Mouse (Mus musculus) kidney, postnatal 10 days (tissue): ENCODE measurements around the gene Pde7b.

ENCODE experiments used
- DNase-seq: peaks from one replicate; pipeline ENCODE4 v3.0.0; 2021; ENCODE audit warnings: mixed read lengths

The Pde7b gene

GRCm38 (mm10) chr10:20632256-20633084 lies 92.4 kb downstream of the Pde7b start:
- no peak for DNase-seq

- peak; percentile 40 for DNase-seq
These were observed 94.8 kb downstream of the Pde7b start for GRCm38 (mm10) chr10:20630122-20630521.

GRCm38 (mm10) chr10:20625702-20626375 lies 99.0 kb downstream of the Pde7b start:
- no peak for DNase-seq

GRCm38 (mm10) chr10:20621661-20622454 lies 103.0 kb downstream of the Pde7b start:
- peak; percentile 33 for DNase-seq

GRCm38 (mm10) chr10:20606007-20606406 lies 118.9 kb downstream of the Pde7b start:
- no peak for DNase-seq

- no peak for DNase-seq
These were observed 129.6 kb downstream of the Pde7b start for GRCm38 (mm10) chr10:20595107-20595810.

- DNase-seq: no peak
These were observed 130.9 kb downstream of the Pde7b start for GRCm38 (mm10) chr10:20594015-20594414.

- DNase-seq: no peak
These were observed 134.8 kb downstream of the Pde7b start for GRCm38 (mm10) chr10:20590100-20590499.

GRCm38 (mm10) chr10:20585959-20586358 lies 138.9 kb downstream of the Pde7b start:
- no peak for DNase-seq

GRCm38 (mm10) chr10:20575002-20575401 lies 149.9 kb downstream of the Pde7b start:
- no peak for DNase-seq

GRCm38 (mm10) chr10:20574414-20574813 lies 150.5 kb downstream of the Pde7b start:
- DNase-seq: no peak

- DNase-seq: no peak
These were observed 153.4 kb downstream of the Pde7b start for GRCm38 (mm10) chr10:20571521-20571920.

GRCm38 (mm10) chr10:20568630-20569029 lies 156.2 kb downstream of the Pde7b start:
- DNase-seq: no peak

GRCm38 (mm10) chr10:20567684-20568236 lies 157.1 kb downstream of the Pde7b start:
- no peak for DNase-seq

- DNase-seq: no peak
These were observed 168.4 kb downstream of the Pde7b start for GRCm38 (mm10) chr10:20556477-20556876.

- no peak for DNase-seq
These were observed 173.5 kb downstream of the Pde7b start for GRCm38 (mm10) chr10:20551341-20551740.

GRCm38 (mm10) chr10:20550771-20551170 lies 174.1 kb downstream of the Pde7b start:
- DNase-seq: peak; percentile 42

GRCm38 (mm10) chr10:20550161-20550560 lies 174.7 kb downstream of the Pde7b start:
- DNase-seq: peak; percentile 16

GRCm38 (mm10) chr10:20548833-20549710 lies 175.8 kb downstream of the Pde7b start:
- peak; percentile 75 for DNase-seq

- DNase-seq: peak; percentile 76
These were observed 176.8 kb downstream of the Pde7b start for GRCm38 (mm10) chr10:20547951-20548551.

GRCm38 (mm10) chr10:20543121-20543520 lies 181.8 kb downstream of the Pde7b start:
- DNase-seq: no peak
